Comparison of ENCODE assay signal across 8 mouse cellular contexts in the genomic region with DNA sequence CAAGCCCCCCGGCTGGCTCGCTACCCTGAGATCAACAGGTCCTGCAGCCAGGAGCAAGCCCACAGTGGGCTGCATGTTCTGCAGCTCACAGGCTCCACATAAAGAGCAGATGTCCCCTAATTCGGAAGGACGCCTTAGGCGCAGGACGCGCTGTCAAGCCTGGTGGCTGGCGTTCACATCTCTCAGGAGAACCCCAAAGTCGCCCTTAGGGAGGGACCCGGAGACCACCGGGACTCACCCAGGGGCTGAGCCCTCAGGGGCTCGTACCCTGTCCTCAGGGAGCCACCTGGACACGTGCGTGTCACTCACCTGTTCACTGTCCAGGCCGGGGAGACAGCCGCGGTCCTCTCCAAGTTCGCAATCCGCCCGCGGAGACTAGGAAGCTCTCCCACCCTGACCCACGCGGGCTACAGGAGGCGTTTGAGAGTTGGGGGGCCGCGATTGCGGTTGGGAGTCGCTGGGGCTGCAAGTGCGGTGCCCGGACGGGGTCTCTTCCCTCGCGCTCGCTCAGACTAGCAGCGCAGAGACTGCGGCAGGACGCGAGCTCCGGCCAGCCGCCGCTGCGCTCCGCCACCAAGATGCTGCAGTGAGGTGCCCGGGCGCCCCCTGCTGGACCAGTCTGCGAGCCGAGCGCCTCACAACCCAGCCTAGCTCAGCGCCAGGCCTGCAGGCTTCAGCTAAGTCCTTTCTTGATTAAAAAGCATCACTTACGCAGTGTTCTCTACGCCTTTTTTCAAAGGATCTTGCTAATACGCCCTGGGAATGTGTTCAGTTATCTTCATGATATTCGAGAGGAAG. TPM values are rescaled to one million over a fixed set of nuclear protein-coding genes. Genes with fewer than 3 reads are reported as not detected.
A peak's percentile ranks its signal among the peaks of the same experiment; 100 is the strongest.
DNase-seq lines count a peak whose midpoint lies in the region; ATAC-seq and TF ChIP-seq lines count a peak whose summit lies in the region.

No protein-coding gene starts in this region.

- H3K9me3 ChIP-seq in embryonic facial prominence, embryonic 12.5 days: no peaks in the 10 kb centered on the region
- H3K9me3 ChIP-seq in limb, embryonic 12.5 days: no peaks in the 10 kb centered on the region
- H3K9me3 ChIP-seq in midbrain, embryonic 14.5 days (ENCODE audit: control insufficient read depth, low read length): no peaks in the 10 kb centered on the region

- no peak overlapping the region; the same call in 1 of the 2 replicates for H3K27ac ChIP-seq in bone marrow, adult 2 months (ENCODE audit: control insufficient read depth, insufficient read depth, low read depth, low read length, poor library complexity)
- H3K27ac ChIP-seq in embryonic facial prominence, embryonic 12.5 days: 0 out of 2 replicates have a peak overlapping the region, but pooled peaks have one; percentile 12
- H3K27ac ChIP-seq in limb, embryonic 12.5 days: no peak overlapping the region
- H3K27ac ChIP-seq in midbrain, embryonic 14.5 days (replicated peaks; ENCODE audit: low read depth, low read length): 0 out of 2 replicates have a peak overlapping the region, but pooled peaks have one; percentile 5
- no peak overlapping the region for H3K27ac ChIP-seq in small intestine, adult 2 months (ENCODE audit: insufficient read depth, low read depth, low read length)

- peak; percentile 82 for DNase-seq in heart, adult 8-10 months (ENCODE audit: low spot score)
- DNase-seq in kidney, adult 9 months: peak; percentile 86
- DNase-seq in midbrain, embryonic 14.5 days: peak; percentile 96

- peak; percentile 93 for ATAC-seq in embryonic facial prominence, embryonic 12.5 days (ENCODE audit: insufficient number of reproducible peaks, insufficient read depth, low FRiP score, low TSS enrichment)
- peak; percentile 81 for ATAC-seq in limb, embryonic 12.5 days (ENCODE audit: insufficient number of reproducible peaks, insufficient read depth, low FRiP score, low TSS enrichment, low read depth)
- ATAC-seq in midbrain, embryonic 14.5 days (ENCODE audit: low FRiP score, low TSS enrichment): peak; percentile 93
- no peak for ATAC-seq in inflammation-experienced regulatory T-cells, adult 6 months

- no peaks in the 10 kb centered on the region for H3K36me3 ChIP-seq in embryonic facial prominence, embryonic 12.5 days
- no peaks in the 10 kb centered on the region for H3K36me3 ChIP-seq in limb, embryonic 12.5 days
- no peaks in the 10 kb centered on the region for H3K36me3 ChIP-seq in midbrain, embryonic 14.5 days (ENCODE audit: control insufficient read depth, insufficient read depth, low read length)
- no peaks in the 10 kb centered on the region for H3K36me3 ChIP-seq in small intestine, adult 2 months (ENCODE audit: control insufficient read depth, insufficient read depth, low read length)

- peak overlapping the region; percentile 62 for H3K9ac ChIP-seq in embryonic facial prominence, embryonic 12.5 days
- peak overlapping the region; percentile 60 for H3K9ac ChIP-seq in limb, embryonic 12.5 days (replicated peaks)
- peak overlapping the region; percentile 57 for H3K9ac ChIP-seq in midbrain, embryonic 14.5 days (replicated peaks; ENCODE audit: low read length)

- H3K4me2 ChIP-seq in embryonic facial prominence, embryonic 12.5 days (replicated peaks): peak overlapping the region; percentile 92
- H3K4me2 ChIP-seq in limb, embryonic 12.5 days: peak overlapping the region; percentile 94
- peak overlapping the region; percentile 93 for H3K4me2 ChIP-seq in midbrain, embryonic 14.5 days (ENCODE audit: low read length)

- TF ChIP-seq CTCF in bone marrow, adult 2 months (IDR thresholded peaks at IDR 0.05; ENCODE audit: control insufficient read depth, insufficient read depth, low read length): peak; percentile 77
- TF ChIP-seq CTCF in small intestine, adult 2 months (IDR thresholded peaks at IDR 0.05; ENCODE audit: extremely low read depth, insufficient read length, insufficient replicate concordance, low read depth, low read length): peak; percentile 83

- peak overlapping the region; percentile 11 for H3K4me3 ChIP-seq in bone marrow, adult 2 months (replicated peaks; ENCODE audit: control insufficient read depth, low read depth, low read length)
- peak overlapping the region; percentile 51 for H3K4me3 ChIP-seq in embryonic facial prominence, embryonic 12.5 days
- peak overlapping the region; percentile 56 for H3K4me3 ChIP-seq in limb, embryonic 12.5 days (replicated peaks)
- peak overlapping the region; percentile 52 for H3K4me3 ChIP-seq in midbrain, embryonic 14.5 days (replicated peaks; ENCODE audit: low read depth, low read length)
- H3K4me3 ChIP-seq in small intestine, adult 2 months (ENCODE audit: low read depth, low read length): peak overlapping the region; percentile 64

- H3K27me3 ChIP-seq in embryonic facial prominence, embryonic 12.5 days: peaks cover 8% of the 10 kb centered on the region
- H3K27me3 ChIP-seq in limb, embryonic 12.5 days: peaks cover 33% of the 10 kb centered on the region
- peaks cover 4% of the 10 kb centered on the region; the same call in 1 of the 2 replicates for H3K27me3 ChIP-seq in midbrain, embryonic 14.5 days (ENCODE audit: control insufficient read depth, insufficient read depth, low read length)
- H3K27me3 ChIP-seq in small intestine, adult 2 months (ENCODE audit: control insufficient read depth, insufficient read depth, low read length): 0 out of 2 replicates have a peak, but pooled peaks cover 7% of the 10 kb centered on the region

- no peaks in the 10 kb centered on the region for H3K4me1 ChIP-seq in bone marrow, adult 2 months (ENCODE audit: control insufficient read depth, insufficient read depth, low read length)
- peaks cover 8% of the 10 kb centered on the region; the same call in 1 of the 2 replicates for H3K4me1 ChIP-seq in embryonic facial prominence, embryonic 12.5 days
- peaks cover 19% of the 10 kb centered on the region for H3K4me1 ChIP-seq in limb, embryonic 12.5 days (replicated peaks)
- 0 out of 2 replicates have a peak, but pooled peaks cover 4% of the 10 kb centered on the region for H3K4me1 ChIP-seq in midbrain, embryonic 14.5 days (ENCODE audit: control insufficient read depth, insufficient read depth, low read length)
- H3K4me1 ChIP-seq in small intestine, adult 2 months (ENCODE audit: control insufficient read depth, insufficient read depth, insufficient read length, low read length): peaks cover 5% of the 10 kb centered on the region; the same call in 1 of the 2 replicates

- no peak for TF ChIP-seq POLR2A in bone marrow, adult 2 months (IDR thresholded peaks at IDR 0.05; ENCODE audit: borderline replicate concordance, control insufficient read depth, low read depth, low read length)
- no peak for TF ChIP-seq POLR2A in small intestine, adult 2 months (IDR thresholded peaks at IDR 0.05; ENCODE audit: low read depth, low read length)

- 3% methylated on average over 53 of the region's 53 CpGs for WGBS in bone marrow, adult 2 months
- 1% methylated on average over 53 of the region's 53 CpGs for WGBS in embryonic facial prominence, embryonic 12.5 days
- WGBS in limb, embryonic 12.5 days: under 1% methylated on average over 53 of the region's 53 CpGs
- WGBS in midbrain, embryonic 14.5 days: under 1% methylated on average over 53 of the region's 53 CpGs
- 2% methylated on average over 53 of the region's 53 CpGs for WGBS in small intestine, adult 2 months

RNA-seq across cellular contexts. Expression of gene Rerg, which starts 0.9 kb away (rescaled TPM):
- 1.1 TPM in 1 of 2 replicates, not detected in the other for polyA plus RNA-seq in bone marrow, adult 2 months (2011; ENCODE audit: insufficient read depth, insufficient read length, low replicate concordance, missing spikeins)
- polyA plus RNA-seq in embryonic facial prominence, embryonic 12.5 days (2016; fragmentation: Nextera tagmentation; extraction: Ambion mirVana): 14.0 and 15.4 TPM in 2 replicates
- total RNA-seq in heart, adult 8-10 months (2022): 1 to 10 TPM; 2.4 to 3.0 (median 2.7) TPM
- polyA plus RNA-seq in limb, embryonic 12.5 days (2016; fragmentation: Nextera tagmentation; extraction: Ambion mirVana): 4.3 and 5.1 TPM in 2 replicates
- 5.8 and 5.9 TPM in 2 replicates for polyA plus RNA-seq in midbrain, embryonic 14.5 days (2014; fragmentation: Nextera tagmentation; extraction: Ambion mirVana)
- 2.1 and 3.4 TPM in 2 replicates for polyA plus RNA-seq in small intestine, adult 2 months (2012; rRNA removed)
- polyA plus RNA-seq in inflammation-experienced regulatory T-cells, adult 6 months (2017; shearing (Covaris generic)): not detected

Comparison
In these comparisons a context has a peak if more than half of its experiments do, and no peak if none do; other contexts are left out.
1. H3K27ac ChIP-seq: peak in embryonic facial prominence, embryonic 12.5 days (single experiment) and midbrain, embryonic 14.5 days (single experiment); none in bone marrow, adult 2 months (single experiment), limb, embryonic 12.5 days (single experiment) and small intestine, adult 2 months (single experiment).
2. H3K4me3 ChIP-seq: peak in every context shown above with its lines; median percentile 64 in small intestine, adult 2 months; 56 in limb, embryonic 12.5 days; 52 in midbrain, embryonic 14.5 days; 51 in embryonic facial prominence, embryonic 12.5 days; 11 in bone marrow, adult 2 months.
3. Peak in every context shown above with its lines, with median percentiles within 50 percentile points of each other: H3K4me2 ChIP-seq, H3K9ac ChIP-seq and DNase-seq.